Mouse (Mus musculus) cerebellum, adult 2 months (tissue): ENCODE results near the gene Cradd.

Experiments
- CTCF ChIP-seq: fragments of 200-500 bp; IDR thresholded peaks from 2 replicates; pipeline ENCODE4 v1.5.1; 2011; ENCODE audit warnings: low read depth, mild to moderate bottlenecking, control low read depth, low read length, moderate library complexity, borderline replicate concordance; ENCODE audit not compliant: insufficient read depth
- POLR2A ChIP-seq: fragments of 200-500 bp; IDR thresholded peaks from 2 replicates; pipeline ENCODE4 v1.6.1; 2011; ENCODE audit warnings: low read length, control low read depth, borderline replicate concordance; ENCODE audit not compliant: insufficient read depth

- TF ChIP-seq POLR2A (no peak), CTCF (no peak)
Measured at GRCm38 (mm10) chr10:95147136-95147901, 176.6 kb downstream of the Cradd start.
